Mouse (Mus musculus) embryonic fibroblast, embryonic 13.5 days (primary cell): ENCODE results near the gene Telo2. TPM values are rescaled to one million over a fixed set of nuclear protein-coding genes. Genes with fewer than 3 reads are reported as not detected.
"Not testable (repeated sequence)": the region's sequence is repeated elsewhere in the genome, so short reads cannot be mapped to it uniquely, and the experiment has no call there.

ENCODE experiments used
- H3K27ac ChIP-seq: 2 replicates; pipeline ENCODE4 v1.5.1; 2012; ENCODE audit warnings: low read length, control low read depth, inconsistent platforms; ENCODE audit not compliant: insufficient read depth
- H3K4me1 ChIP-seq: 2 replicates; pipeline ENCODE4 v1.6.1; 2011; ENCODE audit warnings: low read length; ENCODE audit not compliant: control insufficient read depth, insufficient read depth
- H3K4me3 ChIP-seq: 2 replicates; pipeline ENCODE4 v1.5.1; 2011; ENCODE audit warnings: mild to moderate bottlenecking, control low read depth, low read length; ENCODE audit not compliant: insufficient read depth
- CTCF ChIP-seq: IDR thresholded peaks from 2 replicates; pipeline ENCODE4 v1.5.1; 2011; ENCODE audit warnings: mild to moderate bottlenecking, control low read depth, low read length, moderate library complexity, borderline replicate concordance; ENCODE audit not compliant: insufficient read depth
- POLR2A ChIP-seq: IDR thresholded peaks from 2 replicates; pipeline ENCODE4 v1.6.1; 2011; ENCODE audit warnings: low read depth, mild to moderate bottlenecking, control low read depth, low read length, moderate library complexity
- polyA plus RNA-seq: library from polyadenylated mRNA; stranded (reverse); fragments of >200 nt; gene quantifications from 2 replicates; pipeline ENCODE4 v1.2.4, GENCODE M21; 2011; ENCODE audit warnings: low read depth; ENCODE audit not compliant: missing spikeins, insufficient read length

Gene Telo2
- polyA plus RNA-seq, 1 experiment = 18.7 TPM

DNA sequence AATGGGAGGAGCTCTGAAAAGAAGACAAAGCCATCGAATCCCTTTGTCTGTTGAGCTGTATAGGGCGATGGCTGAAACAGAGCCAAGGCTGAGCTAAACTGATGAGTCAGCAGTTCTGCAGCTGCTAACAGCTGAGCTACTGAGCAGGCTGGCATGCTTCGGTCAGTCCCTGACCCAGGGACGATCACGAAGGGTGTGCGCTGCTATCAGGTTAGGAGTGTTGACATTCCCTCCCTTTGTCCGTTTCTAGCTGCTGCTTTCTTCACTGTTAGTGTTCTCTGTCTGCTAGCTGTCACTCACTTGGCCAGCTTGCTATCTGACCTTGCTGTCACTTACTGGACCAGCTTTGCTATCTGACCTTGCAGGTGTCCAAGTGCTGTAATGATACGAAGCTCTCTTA lies 11.3 kb upstream of the Telo2 start:
- H3K27ac ChIP-seq = no peak overlapping the region
- H3K4me3 ChIP-seq = no peak overlapping the region
- TF ChIP-seq POLR2A (no peak), CTCF (no peak)
- H3K4me1 ChIP-seq = no peaks in the 10 kb centered on the region

DNA sequence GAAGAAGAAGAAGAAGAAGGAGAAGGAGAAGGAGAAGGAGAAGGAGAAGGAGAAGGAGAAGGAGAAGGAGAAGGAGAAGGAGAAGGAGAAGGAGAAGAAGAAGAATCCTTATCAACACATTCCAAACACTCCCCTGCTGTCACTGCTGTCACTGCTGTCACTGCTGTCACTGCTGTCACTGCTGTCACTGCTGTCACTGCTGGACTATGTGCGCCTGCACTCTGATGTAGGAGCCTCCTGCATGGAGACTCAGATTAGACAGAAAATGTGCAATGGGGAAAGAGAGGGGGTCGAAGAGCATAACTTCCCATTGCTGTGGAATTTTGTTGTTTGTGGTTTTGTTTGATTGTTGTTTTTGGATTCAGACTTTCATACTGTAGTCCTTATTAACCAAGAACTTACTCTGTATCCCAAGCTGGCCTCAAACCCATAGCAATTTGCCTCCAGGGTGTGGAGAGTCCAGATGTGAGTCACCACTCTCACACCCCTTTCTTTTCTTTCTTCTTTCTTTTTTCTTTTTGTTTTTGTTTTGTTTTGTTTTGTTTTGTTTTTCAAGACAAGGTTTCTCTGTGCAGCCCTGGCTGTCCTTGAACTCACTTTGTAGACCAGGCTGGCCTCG lies 9.8 kb upstream of the Telo2 start:
- not testable (repeated sequence) for H3K4me3 ChIP-seq, H3K27ac ChIP-seq, H3K4me1 ChIP-seq

DNA sequence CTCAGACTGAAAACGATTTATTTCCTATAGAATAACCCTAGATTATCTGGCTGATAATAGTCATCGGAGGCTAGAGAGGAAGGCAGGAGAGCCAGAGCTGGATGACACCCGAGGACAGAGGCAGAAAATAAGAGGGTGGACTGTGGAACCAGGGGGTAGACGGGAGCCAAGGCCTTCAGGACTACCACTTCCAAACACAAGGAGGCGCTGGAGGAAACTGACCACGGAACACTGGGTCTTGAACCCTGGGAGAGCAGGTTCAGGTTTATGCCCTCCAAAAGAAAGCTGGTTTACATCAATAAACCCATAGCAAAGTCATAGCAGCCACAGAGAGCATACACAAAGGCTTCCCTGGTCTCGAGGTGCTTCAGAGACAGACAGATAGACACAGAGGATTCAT lies 8.2 kb upstream of the Telo2 start:
- TF ChIP-seq POLR2A = no peak
- no peak for TF ChIP-seq CTCF
- no peaks in the 10 kb centered on the region for H3K4me1 ChIP-seq

DNA sequence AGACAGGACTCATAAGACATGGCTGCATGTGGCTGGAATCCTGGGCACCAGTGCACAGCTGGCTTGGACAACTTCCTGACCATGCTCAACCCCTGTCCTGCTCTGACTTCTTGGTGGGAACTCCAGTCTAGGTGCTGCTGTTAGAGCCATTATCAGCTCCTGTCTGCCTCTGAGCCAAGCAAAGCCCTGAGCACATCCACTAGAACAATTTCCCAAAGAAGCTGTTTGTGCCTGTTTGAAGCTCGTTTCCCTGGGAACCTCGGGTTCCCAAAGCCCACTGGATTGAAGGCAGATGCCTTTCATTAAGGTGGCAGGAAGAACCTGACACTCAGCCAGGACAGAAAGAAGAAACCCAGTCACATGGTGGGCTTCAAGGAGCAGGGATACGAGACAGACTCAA lies 4.6 kb upstream of the Telo2 start, which contains the start of gene Ptx4:
Gene Ptx4, plus strand, starts transcription at position 355 of the 400 bp plus-strand sequence.
- no peak within 1 kb of the TSS for H3K27ac ChIP-seq
- no peak within 1 kb of the TSS for H3K4me3 ChIP-seq
- TF ChIP-seq CTCF = no peak
- no peak for TF ChIP-seq POLR2A
- H3K4me1 ChIP-seq = 0 out of 2 replicates have a peak, but pooled peaks cover 2% of the 10 kb centered on the region

More for the DNA sequence above, 8.2 kb upstream of the Telo2 start:
- Histone ChIP-seq H3K27ac (no peak overlapping the region), H3K4me3 (no peak overlapping the region)

DNA sequence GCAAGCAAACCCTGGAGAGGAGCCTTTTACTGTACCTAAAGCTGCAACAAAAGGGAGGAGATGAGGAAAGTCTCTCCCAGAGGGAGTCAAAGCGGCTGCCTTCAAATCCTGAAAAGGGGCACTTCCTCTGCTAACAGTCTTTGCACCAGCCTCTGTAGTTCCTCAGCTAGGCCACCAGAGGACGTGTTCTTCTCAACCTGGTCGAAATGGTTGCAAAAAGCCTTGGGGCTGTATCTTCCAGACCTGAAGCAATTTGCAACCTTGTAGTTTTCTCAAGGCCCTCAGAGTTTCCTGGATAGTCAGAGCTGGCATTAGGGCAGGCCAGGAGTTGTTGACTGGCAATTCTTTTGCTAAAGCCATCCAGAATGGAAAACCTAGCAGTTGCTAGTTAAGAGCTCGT lies 1.5 kb upstream of the Telo2 start:
- Histone ChIP-seq H3K27ac (no peak overlapping the region), H3K4me1 (0 out of 2 replicates have a peak, but pooled peaks cover 2% of the 10 kb centered on the region), H3K4me3 (no peak overlapping the region)
- TF ChIP-seq POLR2A = no peak
- no peak for TF ChIP-seq CTCF

DNA sequence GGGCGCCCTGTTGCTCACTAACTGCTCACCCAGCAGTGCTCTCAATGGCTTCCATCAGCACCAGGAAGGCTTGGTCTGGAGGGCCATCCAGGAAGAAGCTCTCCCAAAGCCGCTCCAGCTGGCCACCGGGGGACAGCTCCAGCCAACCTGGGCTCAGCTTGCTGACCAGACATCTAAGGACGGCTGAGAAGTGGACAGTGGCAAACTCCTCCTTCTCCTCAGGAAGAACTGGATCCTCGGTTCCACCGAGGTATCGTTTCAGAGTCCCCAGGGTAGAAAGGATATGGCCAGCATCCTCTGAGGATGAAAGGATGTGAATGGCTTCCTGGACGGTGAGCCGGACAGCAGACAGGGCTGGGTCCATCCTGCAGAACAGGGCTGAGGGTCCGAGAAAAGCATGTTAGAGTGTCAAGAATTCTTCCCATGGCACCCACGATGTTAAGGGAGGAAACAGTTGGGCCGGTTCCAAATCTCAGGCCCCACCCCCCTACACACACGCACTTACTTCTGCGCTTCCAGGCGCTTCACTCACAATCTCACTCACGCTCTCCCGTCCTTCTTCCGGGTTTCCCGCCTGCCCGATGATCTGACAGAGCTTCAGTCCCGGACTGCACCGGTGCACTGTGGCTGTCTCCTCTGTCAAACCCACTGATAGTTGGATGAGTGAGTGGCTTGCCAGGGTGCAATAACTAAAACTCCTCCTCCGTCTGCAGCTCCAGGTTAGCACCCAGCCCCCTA lies 690 bp downstream of the Telo2 start:
- peak overlapping the region; percentile 63 for H3K27ac ChIP-seq
- peak overlapping the region; percentile 45 for H3K4me3 ChIP-seq
- 0 out of 2 replicates have a peak, but pooled peaks cover 2% of the 10 kb centered on the region for H3K4me1 ChIP-seq
- no peak for TF ChIP-seq POLR2A
- TF ChIP-seq CTCF = no peak

DNA sequence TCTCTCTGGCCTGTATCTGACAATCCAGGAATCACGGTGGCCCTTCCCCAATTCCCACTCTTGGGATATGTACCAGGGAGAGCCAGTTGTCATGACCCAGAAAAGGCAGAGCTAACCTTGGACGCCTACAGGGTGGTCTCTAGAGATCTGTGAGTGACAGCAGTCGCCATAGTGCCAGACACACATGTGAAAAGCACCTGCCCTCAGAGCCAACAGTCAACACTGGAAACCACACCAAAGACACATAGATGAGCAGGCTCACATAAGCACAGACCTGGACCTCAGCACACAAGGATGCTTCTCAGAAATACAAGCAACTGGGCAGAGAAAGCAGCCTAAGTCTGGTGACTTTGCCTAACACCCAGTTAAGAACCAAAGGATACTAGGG lies 3.4 kb downstream of the Telo2 start:
- 0 out of 2 replicates have a peak, but pooled peaks cover 2% of the 10 kb centered on the region for H3K4me1 ChIP-seq
- no peak overlapping the region for H3K4me3 ChIP-seq
- TF ChIP-seq CTCF (no peak), POLR2A (no peak)
- H3K27ac ChIP-seq = no peak overlapping the region

DNA sequence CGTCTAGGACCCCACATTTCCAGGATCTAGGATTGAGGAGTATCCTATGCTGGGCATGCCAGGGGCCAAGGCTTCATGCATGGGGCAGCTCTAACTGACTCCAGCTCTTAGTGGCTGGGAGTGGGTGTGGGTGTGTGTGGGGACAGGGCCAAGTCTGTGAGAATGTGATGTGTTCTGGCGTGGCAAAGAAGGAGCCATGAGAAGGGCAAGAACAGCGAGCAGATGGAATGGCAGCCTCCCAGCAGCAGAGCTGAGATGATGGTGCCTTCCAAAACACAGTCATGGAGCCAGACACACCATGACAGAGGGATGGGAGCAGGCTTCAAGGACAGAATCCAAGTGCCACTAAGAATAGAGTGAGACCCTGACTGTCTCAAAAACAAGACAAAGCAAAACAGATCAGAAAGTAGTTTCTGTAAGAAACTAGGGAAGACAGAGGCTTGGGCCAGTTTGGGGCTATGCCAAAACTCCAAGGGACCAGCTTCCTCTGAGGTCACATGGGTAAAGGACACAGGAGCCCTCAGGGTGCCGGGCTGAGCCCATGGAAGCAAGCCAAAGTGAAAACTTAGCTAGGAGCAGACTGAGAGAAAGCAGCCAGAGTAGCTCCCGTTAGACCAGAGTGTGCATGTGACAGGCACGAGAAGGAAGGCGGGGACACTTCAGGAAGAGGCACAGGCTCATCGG lies 3.9 kb downstream of the Telo2 start:
- TF ChIP-seq POLR2A (no peak), CTCF (no peak)
- Histone ChIP-seq H3K4me1 (0 out of 2 replicates have a peak, but pooled peaks cover 2% of the 10 kb centered on the region), H3K27ac (no peak overlapping the region), H3K4me3 (no peak overlapping the region)

DNA sequence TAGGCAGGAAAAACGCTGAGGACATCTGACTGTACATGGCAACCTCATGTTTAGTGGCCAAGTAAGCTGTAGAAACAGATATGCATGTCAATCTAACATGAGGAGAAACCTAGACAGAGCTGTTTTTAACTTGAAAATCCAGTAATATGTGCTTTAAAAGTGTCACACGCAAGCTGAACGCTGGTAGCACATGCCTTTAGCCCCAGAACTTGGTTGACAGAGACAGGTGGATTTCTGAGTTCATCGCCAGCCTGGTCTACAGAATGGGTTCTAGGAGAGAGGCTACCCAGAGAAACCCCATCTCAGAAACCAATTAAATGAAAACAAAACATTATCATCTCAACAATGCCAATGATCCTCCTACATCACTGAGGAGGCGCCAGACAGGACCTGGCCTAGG lies 4.5 kb downstream of the Telo2 start:
- TF ChIP-seq CTCF = no peak
- no peak for TF ChIP-seq POLR2A
- H3K4me1 ChIP-seq = 0 out of 2 replicates have a peak, but pooled peaks cover 2% of the 10 kb centered on the region
- H3K27ac ChIP-seq = no peak overlapping the region
- H3K4me3 ChIP-seq = no peak overlapping the region

DNA sequence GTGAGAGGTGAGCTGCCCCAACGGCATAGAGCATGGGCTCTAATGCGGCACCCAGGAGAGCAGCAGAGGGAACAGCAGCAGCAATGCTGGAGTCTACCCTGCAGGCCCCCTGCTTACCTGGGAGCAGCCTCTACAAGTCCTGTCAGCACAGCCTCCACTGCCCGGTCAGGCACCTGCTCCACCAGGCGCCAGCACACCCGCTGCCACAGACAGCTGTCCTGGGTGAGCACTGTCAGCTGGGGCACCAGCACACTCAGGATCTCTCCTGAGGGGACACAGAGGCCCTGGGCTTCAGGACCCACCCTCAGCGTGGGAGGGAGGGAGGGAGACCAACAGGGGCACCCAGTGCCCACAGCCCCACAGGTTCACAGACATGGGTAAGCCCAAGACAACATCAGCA lies 5.2 kb downstream of the Telo2 start:
- Histone ChIP-seq H3K4me3 (no peak overlapping the region), H3K27ac (no peak overlapping the region), H3K4me1 (no peaks in the 10 kb centered on the region)
- no peak for TF ChIP-seq CTCF
- no peak for TF ChIP-seq POLR2A
